Mouse (Mus musculus) heart, embryonic 11.5 days (tissue): ENCODE measurements at regions not wholly inside any gene's neighbourhood (a gene's known extent, or its start where the extent isn't known, plus 50 kb on each side); places are given as distances from the start of the nearest gene placed in this dataset.

Experiments used
- ATAC-seq: fragments of 200-750 bp; cut with Nextera tagmentation; replicated peaks from 2 replicates; pipeline ENCODE4 v1.8.0; 2017; ENCODE audit warnings: moderate library complexity; ENCODE audit not compliant: insufficient number of reproducible peaks, low FRiP score, low TSS enrichment
- H3K27ac ChIP-seq: fragments of 300-500 bp; sonication (generic); 2 replicates; pipeline ENCODE4 v1.5.1; 2014; ENCODE audit warnings: mild to moderate bottlenecking, low read depth, low read length
- H3K27me3 ChIP-seq: fragments of 300-500 bp; sonication (generic); 2 replicates; pipeline ENCODE4 v1.6.1; 2014; ENCODE audit warnings: mild to moderate bottlenecking, low read length, mixed read lengths; ENCODE audit not compliant: control insufficient read depth, insufficient read depth
- H3K36me3 ChIP-seq: fragments of 300-500 bp; sonication (generic); 2 replicates; pipeline ENCODE4 v1.6.1; 2014; ENCODE audit warnings: mild to moderate bottlenecking, low read length, moderate library complexity, mixed read lengths; ENCODE audit not compliant: control insufficient read depth, insufficient read depth
- H3K4me1 ChIP-seq: fragments of 300-500 bp; sonication (generic); 2 replicates; pipeline ENCODE4 v1.6.1; 2014; ENCODE audit warnings: low read length; ENCODE audit not compliant: control insufficient read depth, insufficient read depth
- H3K4me2 ChIP-seq: fragments of 300-500 bp; sonication (generic); 2 replicates; pipeline ENCODE4 v1.6.1; 2014; ENCODE audit warnings: mild to moderate bottlenecking, moderate library complexity
- H3K4me3 ChIP-seq: fragments of 300-500 bp; sonication (generic); 2 replicates; pipeline ENCODE4 v1.5.1; 2014; ENCODE audit warnings: low read depth, low read length
- H3K9ac ChIP-seq: fragments of 300-500 bp; sonication (generic); 2 replicates; pipeline ENCODE4 v1.6.1; 2014; ENCODE audit warnings: mild to moderate bottlenecking, low read depth, low read length, moderate library complexity
- H3K9me3 ChIP-seq: fragments of 300-500 bp; sonication (generic); replicated peaks from 2 replicates; pipeline ENCODE4 v1.6.1; 2016; ENCODE audit warnings: low read length; ENCODE audit not compliant: control insufficient read depth
- WGBS: fragments of 180-500 bp; shearing (Covaris S2); extraction: QIAGEN DNeasy Blood & Tissue Kit; methylation state at CpG from one replicate; pipeline ENCODE4 v1.1.7; 2014; ENCODE audit not compliant: insufficient replicate concordance; 5-methylcytosine and 5-hydroxymethylcytosine counted together

- Histone ChIP-seq H3K9ac (no peak overlapping the region), H3K36me3 (no peaks in the 10 kb centered on the region), H3K4me2 (no peak overlapping the region), H3K27ac (no peak overlapping the region), H3K27me3 (no peaks in the 10 kb centered on the region), H3K4me1 (peaks cover 6% of the 10 kb centered on the region; the same call in 1 of the 2 replicates), H3K4me3 (no peak overlapping the region), H3K9me3 (no peaks in the 10 kb centered on the region)
- 77% methylated on average over 7 of the region's 7 CpGs for WGBS
- ATAC-seq, result no peak
Observed at GRCm38 (mm10) chr6:98112495-98113115, 229.9 kb downstream of the Gm765 start.

GRCm38 (mm10) chr6:98107123-98107522 lies 235.4 kb downstream of the Gm765 start:
- no peak overlapping the region for H3K4me3 ChIP-seq
- H3K9ac ChIP-seq, result no peak overlapping the region
- ATAC-seq, result no peak
- H3K36me3 ChIP-seq, result no peaks in the 10 kb centered on the region
- H3K27ac ChIP-seq, result no peak overlapping the region
- no peaks in the 10 kb centered on the region for H3K27me3 ChIP-seq
- no peak overlapping the region for H3K4me2 ChIP-seq
- WGBS, result 65% methylated on average over 5 of the region's 5 CpGs
- H3K4me1 ChIP-seq, result no peaks in the 10 kb centered on the region
- H3K9me3 ChIP-seq, result no peaks in the 10 kb centered on the region

GRCm38 (mm10) chr6:98105280-98106090 lies 237.1 kb downstream of the Gm765 start:
- Histone ChIP-seq H3K4me3 (peak overlapping the region; percentile 25), H3K27me3 (no peaks in the 10 kb centered on the region), H3K9me3 (no peaks in the 10 kb centered on the region), H3K4me2 (peak overlapping the region; percentile 69), H3K9ac (peak overlapping the region; percentile 43; the same call in 1 of the 2 replicates), H3K4me1 (no peaks in the 10 kb centered on the region), H3K27ac (no peak overlapping the region), H3K36me3 (no peaks in the 10 kb centered on the region)
- ATAC-seq, result no peak
- WGBS, result 51% methylated on average over 18 of the region's 18 CpGs

GRCm38 (mm10) chr6:98104432-98104831 lies 238.1 kb downstream of the Gm765 start:
- Histone ChIP-seq H3K27me3 (no peaks in the 10 kb centered on the region), H3K4me3 (no peak overlapping the region), H3K9me3 (no peaks in the 10 kb centered on the region), H3K4me1 (no peaks in the 10 kb centered on the region), H3K4me2 (no peak overlapping the region), H3K36me3 (no peaks in the 10 kb centered on the region), H3K9ac (no peak overlapping the region), H3K27ac (no peak overlapping the region)
- ATAC-seq, result no peak
- WGBS, result 53% methylated on average over 3 of the region's 3 CpGs

GRCm38 (mm10) chr6:98101023-98101422 lies 241.5 kb downstream of the Gm765 start:
- WGBS, result 77% methylated on average over 4 of the region's 4 CpGs
- Histone ChIP-seq H3K36me3 (no peaks in the 10 kb centered on the region), H3K4me2 (no peak overlapping the region), H3K4me3 (no peak overlapping the region), H3K9me3 (no peaks in the 10 kb centered on the region), H3K27ac (no peak overlapping the region), H3K4me1 (no peaks in the 10 kb centered on the region), H3K9ac (no peak overlapping the region), H3K27me3 (no peaks in the 10 kb centered on the region)
- no peak for ATAC-seq

- no peaks in the 10 kb centered on the region for H3K36me3 ChIP-seq
- H3K4me3 ChIP-seq, result no peak overlapping the region
- no peak overlapping the region for H3K4me2 ChIP-seq
- WGBS, result 90% methylated on average over 9 of the region's 9 CpGs
- H3K27ac ChIP-seq, result no peak overlapping the region
- no peak overlapping the region for H3K9ac ChIP-seq
- no peaks in the 10 kb centered on the region for H3K4me1 ChIP-seq
- no peaks in the 10 kb centered on the region for H3K27me3 ChIP-seq
- no peaks in the 10 kb centered on the region for H3K9me3 ChIP-seq
- no peak for ATAC-seq
Observed at GRCm38 (mm10) chr6:98099126-98099525, 243.4 kb downstream of the Gm765 start.

- Histone ChIP-seq H3K4me1 (no peaks in the 10 kb centered on the region), H3K36me3 (no peaks in the 10 kb centered on the region), H3K27ac (no peak overlapping the region), H3K4me3 (no peak overlapping the region), H3K9ac (no peak overlapping the region), H3K4me2 (no peak overlapping the region), H3K27me3 (no peaks in the 10 kb centered on the region), H3K9me3 (no peaks in the 10 kb centered on the region)
- 81% methylated on average over 4 of the region's 4 CpGs for WGBS
- no peak for ATAC-seq
Observed at GRCm38 (mm10) chr6:98095243-98095642, 247.3 kb downstream of the Gm765 start.

- Histone ChIP-seq H3K27me3 (no peaks in the 10 kb centered on the region), H3K9ac (no peak overlapping the region), H3K27ac (no peak overlapping the region), H3K36me3 (no peaks in the 10 kb centered on the region), H3K4me2 (no peak overlapping the region), H3K4me3 (no peak overlapping the region), H3K4me1 (no peaks in the 10 kb centered on the region), H3K9me3 (no peaks in the 10 kb centered on the region)
- 48% methylated on average over 4 of the region's 4 CpGs for WGBS
- ATAC-seq, result no peak
Observed at GRCm38 (mm10) chr6:98089185-98089584, 253.4 kb downstream of the Gm765 start.

GRCm38 (mm10) chr6:98080076-98080475 lies 262.5 kb downstream of the Gm765 start:
- Histone ChIP-seq H3K27ac (no peak overlapping the region), H3K4me3 (no peak overlapping the region), H3K9me3 (no peaks in the 10 kb centered on the region), H3K4me2 (no peak overlapping the region), H3K27me3 (no peaks in the 10 kb centered on the region), H3K9ac (no peak overlapping the region), H3K36me3 (no peaks in the 10 kb centered on the region), H3K4me1 (no peaks in the 10 kb centered on the region)
- WGBS, result 76% methylated on average over 4 of the region's 4 CpGs
- no peak for ATAC-seq
